Mouse (Mus musculus) CD4-positive, CD25-positive, alpha-beta regulatory T cell, adult 2 months (primary cell): ENCODE results near the gene Arhgap22.

ENCODE experiments used
- DNase-seq: peaks from one replicate; pipeline ENCODE4 v3.0.0-alpha.2; 2012; ENCODE audit warnings: low read depth, low spot score

Gene Arhgap22

DNA sequence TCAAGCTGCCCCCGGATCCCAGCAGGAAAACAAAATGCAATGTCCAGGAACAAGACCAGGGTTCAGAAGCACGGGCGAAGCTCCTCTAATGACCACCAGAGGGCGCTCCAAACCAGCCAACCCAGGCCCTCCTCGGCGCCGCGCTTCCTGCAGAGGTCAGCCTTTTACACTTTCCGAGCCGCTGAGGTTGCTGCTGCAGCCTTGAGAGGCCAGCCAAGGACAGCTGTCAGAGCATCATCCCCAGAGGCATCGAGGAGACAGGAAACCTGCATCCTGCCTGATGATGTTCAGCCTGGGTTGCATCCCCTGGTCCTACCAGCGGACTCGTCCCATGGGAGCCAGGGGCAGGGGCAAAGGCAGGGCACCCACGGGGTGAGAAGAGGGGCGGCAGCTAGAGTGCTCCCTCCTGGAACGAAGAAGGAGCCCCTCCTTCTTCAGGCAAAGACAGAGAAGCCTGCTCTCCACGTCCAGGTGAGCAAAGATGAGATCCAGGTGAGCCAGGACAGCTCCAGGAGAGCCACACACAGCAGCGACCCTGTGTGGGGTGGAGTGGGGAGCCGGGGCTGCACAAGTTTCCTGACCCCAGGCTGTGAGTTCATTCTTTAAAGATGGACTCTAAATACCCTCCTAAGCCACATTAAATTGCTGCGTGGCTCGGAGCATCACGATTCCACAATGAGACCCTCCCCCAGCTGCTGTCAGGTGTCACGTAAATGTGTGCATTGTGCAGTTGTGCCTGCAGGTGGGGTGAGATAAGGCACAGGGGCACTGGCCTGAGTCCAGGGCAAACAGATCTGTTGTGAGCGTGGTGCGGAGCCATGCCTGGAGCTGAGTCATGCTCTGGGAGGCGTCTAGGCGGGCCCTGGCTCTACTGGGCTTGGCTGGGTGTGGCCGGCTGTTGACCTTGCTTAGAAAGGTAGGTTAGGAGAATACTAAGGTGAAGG, at the start of gene Arhgap22:
Gene Arhgap22 (plus strand): TSS at position 204 of the 944 bp plus-strand sequence.
- DNase-seq: peak; percentile 79

DNA sequence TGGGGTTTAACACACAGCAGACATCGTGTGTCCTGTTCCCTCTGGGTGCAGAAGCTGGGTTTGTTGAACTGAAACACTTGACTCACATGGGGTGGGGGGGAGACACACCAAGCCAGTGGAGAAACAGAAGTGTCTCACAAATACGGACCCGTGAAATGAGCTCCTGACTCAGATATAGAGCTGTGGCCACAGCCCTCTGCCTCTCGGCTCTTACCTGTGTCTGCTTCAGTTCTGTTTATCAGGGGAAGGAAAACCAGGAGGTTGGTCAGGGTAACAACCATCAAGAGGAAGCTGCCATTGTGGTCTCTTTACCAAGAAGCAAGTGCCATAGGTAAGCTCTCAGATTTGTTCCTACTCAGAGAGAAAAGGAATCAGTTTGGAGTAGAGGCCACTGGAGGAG, 45.1 kb upstream of the Arhgap22 start:
- no peak for DNase-seq

DNA sequence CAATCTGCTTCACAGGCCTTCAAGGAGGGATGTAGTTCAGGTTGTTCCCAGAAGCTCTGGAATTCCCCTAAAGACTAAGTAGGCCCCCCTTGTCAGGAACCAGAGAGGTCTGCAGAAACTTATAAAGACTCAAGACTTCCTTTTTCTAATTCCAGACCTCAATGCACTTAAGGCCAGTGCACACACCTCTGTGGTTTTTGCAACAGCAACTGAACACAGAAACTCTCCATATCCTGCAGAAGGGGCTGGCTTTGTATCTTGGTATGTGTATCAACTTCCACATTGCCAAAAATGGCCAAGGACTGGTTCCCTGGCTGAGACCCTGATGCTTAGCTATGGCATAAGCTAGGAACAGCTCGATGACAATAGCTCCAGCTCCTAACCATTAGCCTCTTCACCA, 41.9 kb upstream of the Arhgap22 start:
- no peak for DNase-seq

DNA sequence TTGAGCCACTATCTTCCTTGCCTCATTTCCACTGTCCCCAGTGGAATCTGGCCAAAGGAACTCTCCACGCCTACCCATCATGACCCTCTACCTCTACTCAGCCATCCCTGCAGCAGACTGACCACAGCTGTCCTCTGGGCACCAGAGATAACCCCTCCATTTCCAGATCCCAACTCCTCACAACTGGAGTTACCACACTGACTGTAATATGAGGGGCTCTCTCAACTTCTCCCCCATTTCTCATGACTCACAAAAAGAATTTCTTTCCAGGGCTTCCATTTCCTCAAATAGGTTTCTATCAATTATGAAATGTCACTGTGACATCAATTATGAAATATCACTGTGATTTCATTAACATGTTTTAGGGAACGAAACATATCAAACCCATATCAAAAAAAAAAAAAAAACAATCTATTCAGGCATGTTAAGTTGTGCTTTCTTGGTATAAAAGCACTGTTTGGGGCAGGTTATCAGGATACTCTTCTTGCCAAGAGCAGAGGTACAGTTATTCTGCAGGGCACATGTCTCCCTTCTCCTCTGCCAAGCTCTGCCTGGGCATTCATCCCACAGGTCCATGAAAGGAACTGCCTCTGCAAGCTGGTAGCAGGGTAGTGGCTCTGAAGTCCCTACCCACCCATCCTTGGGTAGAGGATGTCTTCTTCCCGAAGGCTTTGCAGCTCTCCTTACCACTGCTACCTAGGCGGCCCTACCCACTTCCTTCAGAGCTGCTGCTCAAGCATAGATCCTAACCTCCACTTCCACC, 38.6 kb upstream of the Arhgap22 start:
- DNase-seq: no peak

DNA sequence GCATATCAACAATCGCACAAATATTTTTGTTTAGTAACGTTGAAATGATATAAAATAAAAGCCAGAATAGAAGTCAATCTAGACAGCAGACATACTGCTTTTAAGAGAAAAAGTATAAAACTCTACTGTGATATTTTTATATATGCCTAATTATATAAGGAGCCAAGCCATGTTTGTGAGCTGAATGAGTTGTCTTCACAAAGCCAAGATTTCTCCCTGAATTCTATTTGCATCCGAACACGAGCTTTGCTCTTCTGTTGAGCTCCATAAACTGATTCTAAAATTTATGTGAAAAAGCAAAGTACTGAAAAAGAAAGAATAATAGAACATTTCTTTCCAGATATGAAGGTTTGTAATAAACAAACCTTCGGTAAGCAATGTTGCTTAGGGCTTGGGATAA, 33.7 kb upstream of the Arhgap22 start:
- no peak for DNase-seq

DNA sequence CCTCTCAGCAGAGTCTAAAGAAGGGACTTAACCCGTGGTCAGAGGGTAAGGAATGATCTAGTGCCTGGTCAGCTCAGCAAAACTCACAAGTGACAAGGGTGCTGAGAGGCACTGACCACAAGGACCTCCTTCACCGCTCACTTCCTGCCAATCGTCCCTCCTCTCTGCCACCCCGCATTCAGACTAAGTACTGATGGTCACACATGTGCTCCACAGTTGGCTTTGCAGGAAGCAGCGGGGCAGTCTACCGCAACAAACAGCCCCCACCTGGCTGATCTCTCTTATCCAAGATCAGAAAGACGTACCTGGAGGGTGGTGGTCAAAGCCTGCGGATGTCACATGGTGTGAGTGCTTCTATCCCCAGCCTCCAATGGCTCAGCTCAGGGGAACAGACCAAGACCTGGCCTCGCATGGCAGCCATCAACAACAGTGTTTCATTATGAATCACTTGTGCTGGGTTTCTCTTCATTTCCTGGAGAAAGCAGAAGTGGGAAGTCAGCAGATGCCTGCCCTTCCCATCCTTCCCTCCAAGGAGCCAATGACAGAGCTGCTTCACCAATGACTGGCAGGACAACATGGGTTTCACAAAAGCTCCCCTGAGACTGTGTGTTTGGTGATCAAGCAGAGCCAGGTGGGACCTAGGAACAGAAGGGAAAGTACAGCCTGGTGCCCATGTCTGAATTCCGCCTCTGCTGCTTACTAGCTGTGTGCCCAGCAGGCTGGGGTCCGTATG, 28.6 kb upstream of the Arhgap22 start, which contains the start of gene Wdfy4:
Gene Wdfy4 (minus strand): TSS at position 441 of the 733 bp plus-strand sequence.
- DNase-seq: no peak

DNA sequence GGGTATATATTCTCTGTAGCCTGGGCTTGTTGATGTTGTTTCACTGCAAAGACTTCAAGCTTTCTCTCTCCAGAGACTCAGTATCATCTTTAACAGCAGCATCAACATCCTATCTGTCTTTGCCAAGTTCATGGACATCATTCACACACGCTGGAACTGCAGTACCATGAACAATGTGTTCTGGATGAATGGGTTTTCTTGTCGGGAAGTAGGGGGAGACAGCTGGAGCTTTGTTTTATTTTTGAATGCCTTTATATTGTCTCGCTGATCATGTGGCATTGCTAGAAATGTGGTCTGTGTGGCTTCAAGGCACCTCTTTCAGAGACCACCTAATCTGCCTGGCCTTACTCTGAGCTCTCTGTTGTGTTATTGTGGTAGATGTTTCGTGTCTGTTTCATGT, 26.6 kb upstream of the Arhgap22 start:
- DNase-seq: no peak

DNA sequence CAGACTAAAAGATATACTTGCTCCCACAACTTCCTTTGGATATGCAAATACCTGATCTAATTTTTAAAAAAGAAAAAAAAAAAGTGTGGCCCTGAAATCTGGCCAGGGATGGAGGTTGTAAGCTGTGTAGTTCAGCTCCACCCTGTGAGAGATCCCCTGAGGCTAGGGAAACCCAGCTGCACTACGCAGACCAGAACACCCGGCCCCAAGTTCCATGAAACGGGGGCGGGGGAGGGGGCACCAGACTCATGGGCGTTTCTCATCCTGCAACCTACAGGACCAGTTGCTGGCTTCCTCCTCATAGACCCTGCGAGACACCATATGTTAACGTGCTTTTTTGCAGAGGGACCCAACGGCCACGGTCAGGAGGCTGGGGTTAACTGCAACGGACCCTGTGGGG, 24.6 kb upstream of the Arhgap22 start:
- no peak for DNase-seq

DNA sequence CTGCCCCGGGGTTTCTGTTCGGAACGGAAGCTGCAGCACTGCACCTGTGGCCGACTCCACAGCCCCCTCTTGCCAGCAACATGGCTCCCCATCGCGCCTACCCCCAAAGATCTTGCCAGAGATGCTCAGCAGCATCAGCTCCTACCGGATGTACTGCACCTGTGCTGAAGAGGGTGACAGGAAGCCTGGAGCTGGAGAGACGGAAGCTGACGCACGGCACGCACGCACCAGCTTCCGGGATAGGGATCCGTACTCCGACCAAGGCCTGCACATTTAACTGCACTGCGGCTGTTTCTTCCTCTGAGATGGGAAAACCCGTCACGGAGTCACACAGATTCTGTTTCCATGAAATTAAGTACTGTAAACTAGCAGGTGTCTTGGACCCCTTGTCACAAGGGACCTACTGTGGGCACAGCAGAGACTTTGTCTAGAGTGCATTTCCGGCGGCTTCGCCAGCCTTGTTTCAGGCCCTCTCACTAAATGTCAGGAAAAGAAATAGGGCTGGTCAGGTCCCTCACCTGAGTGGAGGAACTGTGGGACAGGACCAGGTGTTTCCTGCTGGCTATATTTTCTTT, 23.9 kb upstream of the Arhgap22 start:
- no peak for DNase-seq

DNA sequence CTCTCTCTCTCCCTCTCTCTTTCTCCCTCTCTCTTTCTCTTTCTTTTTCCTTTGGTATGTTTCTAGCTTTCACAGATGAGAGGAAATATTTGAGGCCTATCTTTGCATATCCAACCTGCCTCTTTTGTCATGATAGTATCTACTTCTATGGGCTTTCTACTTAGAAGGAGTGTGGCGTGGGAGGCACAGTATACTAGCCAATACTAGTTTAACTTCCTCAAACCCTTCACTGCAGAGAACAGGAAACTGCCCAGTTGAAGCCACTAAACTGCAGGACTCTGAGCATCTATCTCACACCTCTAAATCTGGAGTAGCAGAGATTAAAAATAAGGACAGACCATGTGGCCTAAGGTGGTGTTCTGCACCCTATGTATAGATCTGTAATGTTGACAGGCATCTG, 23.2 kb upstream of the Arhgap22 start:
- no peak for DNase-seq

DNA sequence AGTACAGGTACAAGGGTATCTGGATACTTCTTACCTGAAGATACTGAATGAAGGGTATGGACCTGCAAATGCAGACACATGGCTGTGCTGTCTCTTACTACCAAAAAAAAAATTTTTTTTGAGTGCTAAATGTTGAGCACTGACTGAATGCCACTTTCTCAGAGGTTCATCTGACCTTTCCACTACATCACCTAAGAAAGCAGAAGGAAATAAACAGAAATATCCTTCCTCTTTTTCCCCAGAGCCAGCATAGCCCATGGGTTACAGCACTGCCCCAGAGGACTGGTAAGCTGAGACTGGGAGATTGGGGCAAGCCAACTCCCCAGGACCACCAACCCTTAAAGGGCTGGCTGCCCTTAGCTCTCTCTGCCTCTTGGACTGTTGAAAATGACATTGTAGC, 20.1 kb upstream of the Arhgap22 start:
- no peak for DNase-seq

DNA sequence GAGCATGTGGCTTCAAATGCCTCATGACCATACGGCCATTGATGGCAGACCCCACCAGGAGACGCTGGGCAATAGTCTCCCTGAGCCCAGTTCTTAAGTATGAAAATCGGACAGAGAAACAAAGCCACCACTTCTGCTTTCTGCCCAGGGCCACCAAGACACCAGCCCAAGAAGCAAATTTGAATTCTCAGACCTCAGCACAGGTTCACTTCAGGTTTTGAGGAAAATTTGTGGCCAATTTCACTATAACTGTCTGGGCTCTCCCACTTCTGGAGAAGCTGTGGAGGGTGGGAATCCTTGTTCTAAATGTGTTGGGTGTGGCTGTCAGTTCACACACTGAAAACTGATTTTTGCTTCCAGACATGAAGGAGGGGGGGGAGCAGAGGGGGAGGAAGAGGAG, 19.6 kb upstream of the Arhgap22 start:
- DNase-seq: no peak

DNA sequence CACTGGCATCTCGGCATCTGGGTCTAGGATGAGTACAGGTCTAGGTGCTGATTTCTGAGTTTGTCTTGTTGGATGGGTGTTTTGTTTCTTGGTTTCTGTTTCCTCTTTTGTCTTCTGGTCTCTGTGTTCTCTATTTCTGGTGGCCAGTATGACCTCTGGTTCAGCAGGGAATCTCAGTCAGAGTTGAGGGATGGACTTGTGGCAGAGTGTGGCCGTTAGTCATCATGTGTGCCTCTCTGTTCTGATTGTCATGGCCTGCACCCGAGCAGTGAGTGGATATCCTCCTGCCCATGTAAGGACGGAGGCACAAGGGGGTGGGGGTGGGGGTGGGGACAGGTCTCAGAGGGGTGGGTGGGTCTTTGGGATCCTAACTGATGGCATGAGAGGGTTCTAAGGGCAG, 11.7 kb upstream of the Arhgap22 start:
- no peak for DNase-seq

DNA sequence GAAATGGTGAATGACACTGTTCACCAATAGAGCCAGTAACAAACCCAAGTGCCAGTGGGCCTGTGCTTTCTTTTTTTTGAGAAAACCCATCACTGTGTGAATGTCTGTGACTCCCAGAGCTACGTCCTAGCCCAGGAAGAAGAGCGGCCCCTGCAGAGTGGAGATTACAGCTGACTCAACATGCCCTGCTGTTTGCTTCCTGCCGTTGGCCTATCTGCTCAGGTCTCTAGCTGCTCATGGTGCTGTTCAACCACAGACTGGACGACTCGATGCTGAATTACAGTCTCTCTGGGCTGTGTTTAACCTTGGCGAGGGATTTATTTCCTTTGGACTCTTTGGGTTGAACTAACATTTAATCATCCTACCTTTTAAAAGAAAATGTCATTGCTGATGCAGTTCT, 10.9 kb upstream of the Arhgap22 start:
- no peak for DNase-seq

DNA sequence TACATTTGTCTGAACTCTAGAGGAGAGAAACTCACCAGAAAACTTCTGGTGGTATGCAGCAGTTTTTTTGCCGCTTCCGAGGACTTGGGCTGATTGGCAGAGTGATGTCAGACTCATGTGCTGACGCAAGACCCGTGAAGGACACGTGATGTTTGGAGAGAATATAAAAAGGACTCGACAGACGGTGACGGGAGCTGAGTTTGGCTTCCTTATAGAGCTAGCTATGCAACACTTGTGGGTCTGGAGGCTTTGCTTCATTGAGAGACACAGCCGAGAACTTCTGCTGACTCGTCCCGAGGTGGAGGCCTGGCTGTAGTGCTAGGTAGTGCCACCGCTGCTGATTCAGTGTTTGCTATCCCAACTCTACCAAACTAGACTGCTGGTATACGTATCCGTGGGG, 10.0 kb upstream of the Arhgap22 start:
- DNase-seq: no peak

DNA sequence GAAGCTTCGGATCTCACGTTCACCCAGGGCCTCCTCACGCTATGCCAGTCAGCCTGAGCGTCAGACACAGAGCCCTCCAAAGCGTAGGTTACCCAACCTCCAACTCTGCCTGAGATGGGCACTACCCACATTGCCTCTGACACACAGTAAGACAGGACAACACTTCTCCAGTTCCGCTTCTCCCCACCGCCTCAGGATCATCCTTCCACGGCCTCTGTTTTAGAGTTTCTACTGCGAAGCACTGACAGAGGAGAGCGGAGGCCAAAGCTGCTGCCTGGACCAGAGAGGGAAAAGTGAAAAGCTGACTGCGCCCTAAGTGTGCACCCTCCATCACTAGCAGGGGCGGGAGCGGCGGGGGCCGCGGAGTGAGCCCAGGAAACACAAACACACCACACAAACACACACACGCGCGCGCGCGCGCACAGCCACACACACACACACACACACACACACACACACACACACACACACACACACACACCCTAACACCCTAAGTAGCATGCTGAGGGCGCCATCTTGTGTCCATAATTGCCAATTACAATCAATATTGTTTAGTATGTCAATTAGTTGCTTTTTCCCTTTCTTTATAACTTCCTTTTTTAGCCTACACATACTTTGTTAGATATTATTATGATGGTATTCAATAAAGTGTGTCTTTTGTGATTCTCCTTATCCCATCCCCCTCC, 8.4 kb upstream of the Arhgap22 start:
- DNase-seq: peak; percentile 21

DNA sequence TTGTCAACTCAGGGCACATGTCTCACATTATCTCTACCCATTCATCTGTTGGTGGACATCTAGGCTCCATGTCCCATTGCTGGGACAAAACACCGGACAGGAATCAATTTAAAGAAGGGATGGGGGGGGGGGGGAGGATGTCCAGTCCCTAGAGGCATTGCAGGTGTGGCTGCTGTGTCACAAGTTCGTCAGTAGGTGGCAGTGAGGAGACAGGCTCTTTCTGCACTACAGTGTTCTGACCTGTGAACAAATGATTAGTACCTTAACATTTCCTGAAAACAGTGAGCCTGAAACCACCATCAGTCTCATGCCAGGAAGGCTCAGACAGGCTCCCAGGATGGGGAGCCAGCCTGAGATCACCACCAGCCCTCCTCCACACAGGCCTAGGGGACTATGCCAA, 6.8 kb upstream of the Arhgap22 start:
- DNase-seq: peak; percentile 42

DNA sequence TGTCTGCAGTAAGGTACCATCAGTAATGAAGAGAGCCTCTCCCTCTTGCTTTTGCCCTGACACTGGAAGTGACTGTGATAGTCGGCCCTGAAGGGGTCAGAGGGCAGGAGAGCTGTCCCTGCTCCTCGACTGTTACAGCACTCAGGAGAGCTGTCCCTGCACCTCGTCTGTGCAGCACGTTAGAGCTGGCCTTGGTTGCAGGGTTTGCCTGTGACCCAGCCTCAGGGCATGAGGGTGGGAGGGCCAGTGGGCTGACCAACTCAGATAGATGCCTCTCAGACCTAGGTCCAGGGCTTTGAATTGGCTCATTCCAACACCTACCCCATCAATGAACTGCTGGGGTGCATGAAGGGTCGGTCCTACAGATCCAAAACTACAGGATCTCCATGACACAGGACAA, 5.5 kb upstream of the Arhgap22 start:
- no peak for DNase-seq

DNA sequence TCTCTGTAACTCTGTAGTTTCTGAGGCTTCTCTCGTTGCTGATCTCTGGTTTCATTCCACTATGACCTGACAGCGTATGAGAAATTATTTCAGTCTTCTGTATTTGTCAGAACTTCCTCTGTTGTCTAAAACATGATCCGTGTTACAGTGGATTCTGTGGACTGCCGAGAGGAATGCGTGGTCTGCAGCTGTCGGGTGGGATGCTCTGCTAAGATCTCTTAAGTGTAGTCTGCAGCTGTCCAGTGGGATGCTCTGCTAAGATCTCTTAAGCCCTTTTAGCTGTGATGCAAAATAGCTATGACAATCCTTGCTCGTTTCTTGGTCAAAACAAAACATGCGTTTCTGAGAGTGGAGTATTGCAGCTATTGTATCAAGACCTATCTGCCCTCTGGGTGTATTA, 3.0 kb upstream of the Arhgap22 start:
- DNase-seq: no peak

DNA sequence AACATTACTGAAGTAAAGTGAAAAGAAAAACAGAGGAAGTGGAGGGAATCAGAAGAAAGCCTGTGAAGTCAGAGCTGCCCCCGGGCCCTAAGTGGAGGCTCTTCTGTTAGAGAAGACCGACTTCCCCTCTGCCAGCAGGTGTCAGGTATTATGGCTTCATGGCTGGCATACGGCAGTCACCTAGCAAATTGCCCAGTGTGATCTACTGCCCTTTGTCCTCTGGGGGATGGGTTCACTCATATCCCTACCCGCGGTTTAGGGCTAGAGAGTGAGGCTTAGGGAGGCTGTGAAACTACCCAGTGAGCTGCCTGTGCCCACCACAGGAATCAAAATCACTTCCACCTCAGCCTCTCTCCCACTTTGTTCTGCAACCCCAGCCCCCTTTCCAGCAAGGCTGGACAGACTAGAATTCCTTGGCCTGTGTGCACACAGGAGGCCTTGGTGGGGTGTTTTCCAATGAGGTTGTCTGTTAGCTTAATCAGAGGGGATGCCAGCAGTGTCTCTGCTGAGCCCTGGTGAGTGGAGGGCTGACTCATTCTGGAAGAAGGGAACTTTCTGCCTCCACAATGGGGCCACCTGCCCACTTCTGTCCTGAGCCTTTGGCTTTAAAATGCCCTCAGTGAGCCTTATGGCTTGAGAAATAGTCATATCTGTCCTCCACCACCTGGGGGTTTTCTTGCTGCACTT, 1.4 kb upstream of the Arhgap22 start:
- no peak for DNase-seq

DNA sequence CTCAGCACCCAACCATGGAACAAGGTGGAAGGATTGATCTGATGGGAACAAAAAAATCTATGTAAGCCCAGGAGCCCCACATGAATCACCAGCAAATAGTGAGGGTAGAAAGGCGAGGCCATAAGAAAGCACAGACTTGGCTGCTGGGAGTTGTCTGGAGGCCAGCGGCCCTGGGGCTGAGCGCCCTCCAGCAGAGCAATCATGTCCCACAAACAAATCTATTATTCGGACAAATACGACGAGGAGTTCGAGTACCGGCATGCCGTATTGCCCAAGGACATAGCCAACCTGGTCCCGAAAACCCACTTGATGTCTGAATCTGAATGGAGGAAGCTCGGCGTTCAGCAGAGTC, 892 bp upstream of the Arhgap22 start:
- DNase-seq: no peak
